Mouse (Mus musculus): Measurements from ENCODE around the gene Gm28035.

Gene Gm28035

DNA sequence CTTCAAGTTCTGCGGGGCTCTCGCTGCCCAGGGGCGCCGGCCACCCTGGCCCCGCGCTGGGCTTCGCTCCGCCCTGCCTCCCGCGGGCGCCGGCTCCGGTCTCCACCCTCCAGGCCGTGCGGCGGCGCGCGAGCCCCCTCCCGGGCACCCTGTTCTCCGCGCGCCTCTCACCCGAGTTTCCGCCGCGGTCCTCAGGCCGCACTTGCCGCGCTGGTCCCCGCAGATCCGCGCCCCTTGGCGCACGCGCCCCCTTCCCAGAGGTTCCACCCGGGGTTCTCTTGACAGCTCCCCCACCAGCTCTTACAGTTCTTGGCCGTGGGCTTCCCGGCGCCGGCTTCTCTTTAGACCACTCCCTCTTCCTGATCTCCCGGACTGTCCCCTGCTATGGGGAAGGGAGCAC, 2.5 kb upstream of the Gm28035 start:
- no peak for DNase-seq (ENCODE audit: low read depth, low spot score)

- DNase-seq (ENCODE audit: low read depth, low spot score): no peak
Observed at GRCm38 (mm10) chr2:30238906-30239465, 1.4 kb upstream of the Gm28035 start.

GRCm38 (mm10) chr2:30239777-30240176, 590 bp upstream of the Gm28035 start:
- DNase-seq (ENCODE audit: low read depth, low spot score): no peak

DNA sequence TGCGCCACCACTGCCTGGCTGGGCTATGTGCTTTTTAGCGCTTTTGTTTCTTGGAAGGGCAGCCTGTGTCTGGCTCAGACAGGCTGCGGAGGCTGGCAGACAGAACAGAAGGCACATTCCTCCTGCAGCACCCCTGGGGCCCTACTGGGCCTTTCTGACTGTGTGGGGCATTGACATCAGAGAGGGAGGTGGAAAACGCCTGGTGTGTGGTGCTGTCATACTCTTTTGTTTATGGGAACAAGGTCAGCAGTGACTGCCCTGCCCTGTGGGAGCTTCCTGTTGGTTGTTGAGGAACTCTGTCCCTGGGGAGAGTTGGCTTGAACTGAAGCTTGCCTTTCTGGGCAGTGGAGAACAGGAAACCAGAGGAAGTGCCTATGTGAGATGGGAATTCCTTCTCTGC, 2.1 kb downstream of the Gm28035 start:
- no peak for DNase-seq (ENCODE audit: low read depth, low spot score)

DNA sequence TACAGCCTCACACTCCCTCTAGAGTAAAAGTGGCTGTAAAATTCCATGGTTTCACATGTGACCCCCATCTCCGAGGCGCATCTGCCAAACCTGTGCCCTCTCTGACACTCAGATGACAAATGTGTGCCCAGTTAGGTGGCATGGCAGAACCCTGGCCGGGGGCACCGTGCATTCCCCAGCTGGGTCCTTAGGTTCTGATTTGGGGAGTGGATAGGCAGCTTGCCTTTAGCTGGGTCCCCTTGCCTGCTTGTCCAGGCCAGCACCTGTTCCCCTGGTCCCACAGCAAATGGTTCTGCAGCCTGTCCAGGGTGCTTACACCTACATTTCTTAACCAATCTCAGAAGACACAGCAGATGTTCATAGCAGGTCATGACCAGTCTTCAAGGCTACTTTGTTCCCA, 3.0 kb downstream of the Gm28035 start:
- no peak for DNase-seq (ENCODE audit: low read depth, low spot score)

DNA sequence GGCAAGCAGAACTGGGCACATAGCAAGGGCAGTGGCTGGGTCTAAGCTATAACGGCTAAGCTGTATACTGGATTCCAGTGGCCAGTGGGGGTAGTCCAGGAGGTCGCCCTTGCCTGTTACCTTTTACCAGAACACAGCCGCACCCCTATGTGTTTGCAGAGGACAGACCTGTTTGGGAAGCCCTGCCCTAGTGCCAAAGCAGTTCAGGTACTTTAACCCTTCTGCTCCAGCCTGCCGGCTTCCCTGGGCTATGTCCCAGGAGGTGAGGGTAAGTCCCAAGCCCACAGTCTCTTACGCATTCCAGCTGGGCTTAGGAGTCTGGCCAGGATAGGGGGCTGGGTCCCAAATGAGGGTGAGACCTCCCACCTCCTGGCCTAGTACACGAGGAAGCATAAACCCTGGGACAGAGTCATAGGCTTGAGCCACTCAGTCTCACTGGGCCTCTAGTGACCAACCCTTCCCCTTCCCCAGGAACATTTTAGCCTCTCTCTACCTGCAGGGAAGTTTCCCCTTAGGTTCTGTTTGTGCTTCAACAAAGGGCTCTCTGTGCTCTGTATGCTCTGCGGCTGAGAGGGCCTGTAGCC, 4.3 kb downstream of the Gm28035 start:
- no peak for DNase-seq (ENCODE audit: low read depth, low spot score)

- no peak for DNase-seq (ENCODE audit: low read depth, low spot score)
Observed at GRCm38 (mm10) chr2:30247036-30247435, 6.7 kb downstream of the Gm28035 start.

DNA sequence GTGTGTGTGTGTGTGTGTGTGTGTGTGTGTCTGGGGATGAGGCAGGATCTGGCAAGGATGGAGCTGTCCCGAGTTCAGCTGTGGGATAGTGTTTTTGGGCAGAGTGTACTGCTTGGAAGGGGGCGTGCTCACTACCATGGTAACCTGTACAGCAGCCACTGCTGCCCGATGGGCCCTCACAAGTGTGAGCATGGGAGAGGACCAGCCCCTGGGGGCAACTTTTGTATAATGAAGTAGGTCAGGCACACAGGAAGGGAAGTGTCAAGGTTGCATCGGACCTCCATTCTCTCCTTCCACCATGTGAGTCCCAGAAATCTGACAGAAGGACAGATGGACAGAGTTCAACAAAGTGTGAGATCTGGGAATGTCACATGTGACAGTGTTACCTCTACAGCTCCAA, 7.3 kb downstream of the Gm28035 start:
- DNase-seq (ENCODE audit: low read depth, low spot score): no peak

- DNase-seq (ENCODE audit: low read depth, low spot score): no peak
Observed at GRCm38 (mm10) chr2:30249182-30249581, 8.8 kb downstream of the Gm28035 start.

DNA sequence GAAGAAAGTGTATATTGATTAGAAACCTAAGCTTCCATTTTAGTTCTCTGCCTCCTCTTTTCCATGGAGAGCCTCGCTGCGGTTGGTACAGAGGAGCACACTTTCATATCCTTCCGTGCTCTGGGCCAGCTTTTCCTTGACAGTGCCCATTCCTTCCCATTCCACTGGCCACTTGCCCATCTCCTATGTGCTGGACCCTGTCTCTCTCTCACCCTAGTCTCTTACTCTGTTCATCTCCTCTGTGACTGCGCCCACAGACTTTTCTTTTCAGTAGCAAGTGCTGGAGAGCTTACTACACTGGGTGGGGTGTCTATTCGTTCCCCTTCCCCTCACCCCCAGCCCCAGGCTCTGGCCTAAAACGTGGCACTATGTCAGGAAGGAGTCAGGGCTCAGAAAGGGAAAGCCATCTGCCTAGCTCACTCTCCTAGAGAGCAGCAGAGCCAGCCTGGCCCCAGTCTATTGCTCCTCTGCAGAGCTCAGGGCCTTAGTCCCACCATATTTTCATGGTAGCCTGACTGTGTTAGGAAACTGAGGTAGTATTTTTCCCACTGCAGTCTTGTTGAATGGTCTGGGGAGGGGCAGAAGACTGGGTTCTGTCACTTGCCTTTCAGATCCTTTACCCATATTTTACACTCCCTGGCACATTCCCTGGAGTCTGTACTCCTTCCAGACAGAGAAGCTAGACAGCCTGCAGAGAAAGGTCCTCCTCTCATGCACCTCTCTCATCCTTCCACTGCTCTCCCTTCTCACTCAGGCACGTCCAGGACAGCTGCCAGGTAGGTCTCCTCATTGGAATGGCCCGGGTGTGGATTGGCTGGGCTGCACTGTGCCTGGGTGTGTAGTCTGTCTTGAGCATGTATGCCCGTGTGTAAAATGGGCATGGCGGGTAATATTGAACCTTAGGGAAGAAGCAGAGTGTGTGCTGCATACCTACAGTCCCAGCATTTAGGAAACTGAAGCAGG, 10.1 kb downstream of the Gm28035 start:
- DNase-seq (ENCODE audit: low read depth, low spot score): no peak

DNA sequence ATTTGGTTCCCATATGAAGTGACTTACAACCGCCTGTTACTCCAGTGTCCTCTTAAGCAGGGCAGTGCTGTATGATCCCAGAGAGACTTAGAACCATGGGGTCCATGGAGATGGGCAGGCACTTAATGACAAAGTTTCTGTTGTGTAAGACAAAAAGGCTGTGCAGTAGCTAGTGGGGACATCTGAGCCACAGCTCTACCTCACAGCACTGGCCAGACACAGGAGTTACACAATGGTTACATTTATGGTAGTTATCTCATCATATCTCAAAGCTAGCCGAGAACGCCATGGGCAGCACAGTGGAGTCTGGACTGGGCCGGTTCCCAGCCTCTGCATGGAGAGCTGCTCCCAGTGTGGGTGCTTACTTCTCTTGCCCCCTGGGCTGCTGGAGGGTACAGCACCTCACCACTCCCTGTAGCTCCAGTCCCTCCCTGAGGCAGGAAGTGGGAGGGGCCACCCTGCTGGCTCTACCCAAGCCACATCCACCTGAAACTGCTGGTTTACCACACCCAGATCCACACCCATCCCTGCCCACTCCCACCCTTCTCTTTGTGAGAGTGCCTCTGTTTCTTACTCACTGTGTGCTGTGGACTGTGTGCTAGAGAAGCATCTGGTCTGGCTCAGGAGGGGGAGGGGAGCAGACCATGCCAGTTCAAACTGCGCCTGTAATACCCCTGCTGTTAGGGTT, 11.2 kb downstream of the Gm28035 start:
- no peak for DNase-seq (ENCODE audit: low read depth, low spot score)

DNA sequence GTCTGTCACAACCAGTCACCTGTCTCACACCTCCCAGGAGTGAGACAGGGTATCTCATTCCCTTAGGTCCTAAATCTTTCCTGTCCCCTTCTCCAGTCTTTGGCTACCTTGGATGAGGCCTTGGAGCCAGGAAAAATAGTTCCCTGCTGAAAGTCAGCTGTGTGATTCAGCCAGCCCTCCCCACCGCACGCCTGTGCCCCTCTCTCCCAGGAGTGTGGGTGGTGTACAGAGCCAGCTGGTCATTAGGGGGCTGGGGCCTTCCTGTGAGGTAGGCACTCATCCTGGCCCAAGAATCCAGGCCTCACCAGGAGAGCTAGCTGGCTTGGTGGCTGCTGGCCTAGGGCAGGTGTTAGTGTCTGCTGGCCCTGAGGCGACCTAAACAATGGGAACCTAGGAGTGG, 12.2 kb downstream of the Gm28035 start:
- no peak for DNase-seq (ENCODE audit: low read depth, low spot score)

DNA sequence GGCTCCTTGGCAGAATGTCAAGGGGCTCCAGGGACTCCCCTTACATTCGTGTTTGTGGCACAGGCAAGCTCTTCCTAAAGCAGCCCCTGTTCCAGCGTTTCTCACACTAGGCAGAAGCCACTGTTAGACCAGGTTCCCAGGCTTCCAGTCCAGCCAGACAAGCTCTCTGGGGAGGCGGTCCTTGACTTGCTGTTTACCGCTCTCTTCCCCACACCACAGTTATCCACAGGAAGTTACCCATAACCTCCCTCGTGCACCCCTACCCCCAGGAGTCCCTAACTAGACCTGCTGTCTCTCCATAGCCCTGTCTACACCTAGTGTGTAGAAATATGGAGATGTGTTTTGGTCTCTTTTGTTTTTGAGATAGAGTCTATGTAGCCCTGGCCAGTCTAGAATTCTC, 13.4 kb downstream of the Gm28035 start:
- DNase-seq (ENCODE audit: low read depth, low spot score): no peak

- DNase-seq (ENCODE audit: low read depth, low spot score): no peak
Observed at GRCm38 (mm10) chr2:30255631-30256395, 15.4 kb downstream of the Gm28035 start.

- no peak for DNase-seq (ENCODE audit: low read depth, low spot score)
Observed at GRCm38 (mm10) chr2:30256616-30257350, 16.4 kb downstream of the Gm28035 start.

- DNase-seq (ENCODE audit: low read depth, low spot score): no peak
Observed at GRCm38 (mm10) chr2:30257699-30258460, 17.5 kb downstream of the Gm28035 start.

DNA sequence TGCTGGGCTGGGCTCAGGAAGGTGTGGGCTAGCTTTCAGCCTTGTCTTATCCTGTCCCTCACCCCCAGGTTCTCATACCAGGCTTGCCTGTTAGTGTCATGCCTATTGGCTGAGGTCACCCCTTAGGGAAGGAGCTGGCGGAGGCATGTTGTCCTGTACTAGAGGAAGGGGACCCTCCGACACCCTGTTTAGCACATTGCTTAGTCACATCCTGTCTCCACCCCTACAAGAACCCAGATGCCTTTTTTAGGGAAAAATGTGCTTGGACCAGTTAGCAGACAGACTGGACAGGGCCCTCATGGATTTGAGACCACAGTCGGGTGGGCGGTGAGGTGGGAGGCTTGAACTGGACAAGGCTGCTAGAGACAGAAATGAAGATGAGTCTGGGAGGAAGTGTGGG, 18.2 kb downstream of the Gm28035 start:
- no peak for DNase-seq (ENCODE audit: low read depth, low spot score)

DNA sequence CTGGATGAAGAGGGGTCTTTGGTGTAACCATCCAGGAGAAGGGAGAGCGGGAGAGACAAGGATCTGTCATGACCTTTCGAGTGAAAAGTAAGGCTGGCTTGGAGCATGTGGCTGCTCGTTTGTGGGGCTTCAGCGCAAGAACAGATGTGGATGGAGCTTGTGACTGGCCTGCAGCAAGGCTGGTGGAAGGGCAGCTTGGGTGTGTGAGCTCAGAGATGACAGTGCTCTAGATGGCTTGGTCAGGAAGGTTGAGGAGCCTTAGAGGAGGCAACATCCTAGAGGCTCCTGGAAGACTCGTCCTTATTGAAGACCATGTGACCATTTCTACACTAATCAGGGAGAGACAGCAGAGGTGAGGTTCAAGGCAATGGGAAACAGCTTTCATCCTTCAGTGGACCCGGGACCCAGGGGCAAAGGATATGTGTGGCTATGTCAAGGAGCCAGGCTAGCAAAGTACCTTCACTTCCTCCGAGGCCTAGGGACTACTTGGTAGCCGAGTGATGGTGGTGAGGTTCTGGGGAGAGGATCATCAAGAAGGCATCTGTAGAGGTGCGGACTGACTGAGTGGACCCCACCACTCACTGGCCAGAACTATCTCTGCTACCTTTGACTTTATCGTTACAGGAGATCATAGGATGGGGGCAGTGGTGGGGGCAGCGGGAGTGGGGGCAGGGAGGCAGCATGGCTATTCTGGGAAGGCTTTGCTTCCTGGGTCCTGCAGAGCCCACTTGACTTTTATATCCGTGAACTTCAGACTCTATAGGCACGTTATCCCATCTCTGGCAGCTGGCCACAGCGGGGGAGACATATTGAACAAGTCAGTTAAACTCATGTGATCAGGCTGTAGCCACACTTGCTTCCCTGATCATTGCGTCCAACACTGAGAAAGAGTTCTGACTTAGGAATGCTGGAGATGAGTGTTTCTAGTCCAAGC, 19.0 kb downstream of the Gm28035 start:
- DNase-seq (ENCODE audit: low read depth, low spot score): no peak

Data from brain, embryonic 18.5 days (tissue).